Mouse (Mus musculus) heart, embryonic 12.5 days (tissue): ENCODE measurements around the gene Dhx40. TPM values are rescaled to one million over a fixed set of nuclear protein-coding genes. Genes with fewer than 3 reads are reported as not detected.
A peak's percentile ranks its signal among the peaks of the same experiment; 100 is the strongest.
"Not testable (repeated sequence)": the region's sequence is repeated elsewhere in the genome, so short reads cannot be mapped to it uniquely, and the experiment has no call there.

Experiments
- ATAC-seq: fragments of 200-750 bp; cut with Nextera tagmentation; 2 replicates; pipeline ENCODE4 v1.8.0; 2017; ENCODE audit warnings: moderate TSS enrichment, moderate library complexity; ENCODE audit not compliant: insufficient number of reproducible peaks, low FRiP score
- H3K27ac ChIP-seq: fragments of 300-500 bp; sonication (generic); 2 replicates; pipeline ENCODE4 v1.5.1; 2016; ENCODE audit warnings: mild to moderate bottlenecking, moderate library complexity; ENCODE audit not compliant: poor library complexity, severe bottlenecking
- H3K27me3 ChIP-seq: fragments of 300-500 bp; sonication (generic); replicated peaks from 2 replicates; pipeline ENCODE4 v1.6.1; 2016; ENCODE audit warnings: mild to moderate bottlenecking, moderate library complexity
- H3K36me3 ChIP-seq: fragments of 300-500 bp; sonication (generic); 2 replicates; pipeline ENCODE4 v1.6.1; 2016; ENCODE audit warnings: mild to moderate bottlenecking, moderate library complexity
- H3K4me1 ChIP-seq: fragments of 300-500 bp; sonication (generic); replicated peaks from 2 replicates; pipeline ENCODE4 v1.6.1; 2016; ENCODE audit warnings: mild to moderate bottlenecking
- H3K4me2 ChIP-seq: fragments of 300-500 bp; sonication (generic); 2 replicates; pipeline ENCODE4 v1.6.1; 2016; ENCODE audit warnings: mild to moderate bottlenecking, moderate library complexity
- H3K4me3 ChIP-seq: fragments of 300-500 bp; sonication (generic); 2 replicates; pipeline ENCODE4 v1.5.1; 2016; ENCODE audit warnings: mild to moderate bottlenecking
- H3K9ac ChIP-seq: fragments of 300-500 bp; sonication (generic); 2 replicates; pipeline ENCODE4 v1.6.1; 2016; ENCODE audit warnings: mild to moderate bottlenecking, moderate library complexity
- H3K9me3 ChIP-seq: fragments of 300-500 bp; sonication (generic); replicated peaks from 2 replicates; pipeline ENCODE4 v1.6.1; 2016; ENCODE audit warnings: mild to moderate bottlenecking, moderate library complexity
- WGBS: fragments of 180-500 bp; shearing (Covaris S2); methylation state at CpG from one replicate; pipeline ENCODE4 v1.1.7; 2016; 5-methylcytosine and 5-hydroxymethylcytosine counted together
- polyA plus RNA-seq: library from polyadenylated mRNA; unstranded; fragments of >200 nt; fragmentation: Nextera tagmentation; extraction: Ambion mirVana; gene quantifications from 2 replicates; pipeline ENCODE4 v1.2.1, GENCODE M21; 2016

Gene Dhx40
- polyA plus RNA-seq, 1 experiment from 2014 or later, result 16.5 TPM

DNA sequence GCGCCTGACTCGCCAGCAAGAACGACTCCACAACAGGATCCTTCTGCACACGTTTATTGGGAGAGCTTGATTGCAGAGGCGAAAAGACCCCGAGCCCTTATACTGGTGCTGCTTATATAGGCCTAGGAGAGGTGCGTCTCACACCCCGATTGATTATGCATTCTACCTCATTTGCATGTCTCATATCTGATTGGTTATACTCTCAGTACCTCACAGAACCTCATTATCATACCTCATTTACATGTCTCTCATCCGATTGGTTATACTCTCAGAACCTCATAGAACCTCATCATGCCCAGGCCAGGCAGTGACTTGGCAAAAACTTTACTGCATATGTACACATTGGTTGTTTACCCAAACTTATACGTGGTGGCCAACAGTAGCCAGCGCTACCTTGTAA, 44.4 kb downstream of the Dhx40 start:
- H3K36me3 ChIP-seq, H3K27ac ChIP-seq, H3K27me3 ChIP-seq, ATAC-seq, H3K4me2 ChIP-seq, H3K9me3 ChIP-seq, H3K9ac ChIP-seq, H3K4me3 ChIP-seq, H3K4me1 ChIP-seq: not testable (repeated sequence)
- WGBS, result 93% methylated on average over 11 of the region's 11 CpGs

DNA sequence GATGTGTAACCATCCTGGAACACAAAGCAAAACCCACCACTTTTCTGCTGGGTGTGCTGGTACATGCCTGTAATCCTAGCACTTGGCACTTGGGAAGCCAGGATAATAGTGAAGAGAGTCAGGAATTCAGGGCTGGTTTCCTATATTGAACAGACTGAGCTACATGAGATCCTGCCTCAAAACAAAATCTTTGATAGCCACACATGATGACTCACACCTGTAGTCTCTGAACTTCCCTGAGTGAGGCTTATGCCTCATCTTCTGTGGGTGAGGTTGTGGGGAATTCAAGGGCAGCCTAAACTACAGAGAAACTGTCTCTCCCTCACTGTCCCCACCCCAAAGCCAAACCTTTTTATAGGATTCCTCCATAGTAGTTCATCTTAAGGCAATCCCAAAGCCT, 47.2 kb downstream of the Dhx40 start:
- no peak overlapping the region for H3K27ac ChIP-seq
- H3K9ac ChIP-seq, result no peak overlapping the region
- no peak overlapping the region for H3K4me2 ChIP-seq
- no peaks in the 10 kb centered on the region; the same call in 1 of the 2 replicates for H3K9me3 ChIP-seq
- H3K36me3 ChIP-seq, result no peaks in the 10 kb centered on the region
- no peak for ATAC-seq
- H3K4me3 ChIP-seq, result no peak overlapping the region
- H3K4me1 ChIP-seq, result peaks cover 5% of the 10 kb centered on the region
- H3K27me3 ChIP-seq, result no peaks in the 10 kb centered on the region

DNA sequence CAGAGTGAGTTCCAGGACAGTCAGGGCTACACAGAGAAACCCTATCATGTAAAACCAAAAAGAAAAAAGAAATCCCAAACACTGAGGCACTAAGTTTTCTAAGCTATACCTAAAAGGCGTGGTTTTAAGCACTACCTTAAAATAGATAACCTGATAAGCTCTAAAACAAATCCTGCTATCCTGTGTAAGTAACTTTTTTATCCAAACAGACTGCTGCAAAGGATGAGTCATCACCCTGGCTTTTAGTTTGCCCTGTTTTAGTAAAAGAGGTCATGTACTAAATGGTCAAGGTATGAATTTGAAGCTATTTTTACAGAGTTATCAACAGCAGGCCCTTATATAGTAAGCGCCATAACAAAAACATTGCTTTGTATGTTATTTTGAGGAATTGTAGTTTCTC, 47.7 kb downstream of the Dhx40 start:
- Histone ChIP-seq H3K36me3 (no peaks in the 10 kb centered on the region), H3K9me3 (no peaks in the 10 kb centered on the region; the same call in 1 of the 2 replicates), H3K27me3 (no peaks in the 10 kb centered on the region), H3K4me1 (peaks cover 6% of the 10 kb centered on the region), H3K4me2 (no peak overlapping the region), H3K9ac (no peak overlapping the region), H3K27ac (no peak overlapping the region), H3K4me3 (no peak overlapping the region)
- no peak for ATAC-seq
- WGBS, result 84% methylated on average over 2 of the region's 2 CpGs

DNA sequence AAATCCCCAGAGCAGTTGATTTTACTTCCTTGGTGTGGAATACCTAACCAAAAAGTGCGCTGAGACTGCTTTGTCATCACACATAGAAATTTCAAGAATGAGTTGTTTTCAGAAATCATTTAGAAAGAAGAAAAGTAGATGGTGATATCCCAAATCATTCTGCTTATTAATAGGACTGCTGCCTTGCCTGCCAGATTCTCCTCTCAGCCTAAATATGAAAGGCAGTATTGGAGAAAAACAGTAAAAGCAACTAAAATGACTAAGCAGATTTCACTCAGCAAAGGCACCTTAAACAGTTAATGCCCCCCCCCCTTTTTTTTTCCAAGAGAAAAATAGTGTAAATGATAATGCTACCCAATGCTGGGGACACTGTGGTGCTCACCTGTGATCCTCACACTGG, 48.3 kb downstream of the Dhx40 start:
- H3K36me3 ChIP-seq, result no peaks in the 10 kb centered on the region
- no peaks in the 10 kb centered on the region for H3K27me3 ChIP-seq
- no peak for ATAC-seq
- H3K4me2 ChIP-seq, result no peak overlapping the region
- H3K9me3 ChIP-seq, result no peaks in the 10 kb centered on the region; the same call in 1 of the 2 replicates
- no peak overlapping the region for H3K4me3 ChIP-seq
- peak overlapping the region; percentile 38; the same call in 1 of the 2 replicates for H3K27ac ChIP-seq
- 86% methylated on average over 1 of the region's 1 CpGs for WGBS
- H3K9ac ChIP-seq, result no peak overlapping the region
- peaks cover 9% of the 10 kb centered on the region for H3K4me1 ChIP-seq

DNA sequence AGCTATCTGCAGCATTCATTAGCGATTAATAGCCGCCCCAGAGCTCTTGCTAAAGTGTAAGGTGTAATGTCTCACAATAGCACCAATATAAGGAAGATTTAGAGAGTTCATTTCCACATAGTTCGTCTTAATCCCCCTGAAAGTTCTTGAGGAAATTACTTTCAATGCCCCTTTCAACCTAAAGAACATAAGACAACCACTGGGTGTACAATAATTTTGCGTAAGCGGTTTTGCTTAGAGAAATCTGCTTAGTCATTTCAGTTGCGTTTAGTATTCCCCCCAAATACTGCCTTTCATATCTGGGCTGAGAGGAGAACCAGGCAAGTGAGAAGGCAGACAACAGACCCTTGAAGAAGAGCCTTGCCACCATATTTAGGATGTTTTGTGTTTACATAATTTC, 49.0 kb downstream of the Dhx40 start:
- no peak for ATAC-seq
- no peaks in the 10 kb centered on the region; the same call in 1 of the 2 replicates for H3K9me3 ChIP-seq
- H3K36me3 ChIP-seq, result 0 out of 2 replicates have a peak, but pooled peaks cover under 1% of the 10 kb centered on the region
- H3K4me1 ChIP-seq, result peaks cover 16% of the 10 kb centered on the region
- H3K27me3 ChIP-seq, result no peaks in the 10 kb centered on the region
- H3K4me2 ChIP-seq, result peak overlapping the region; percentile 79
- 35% methylated on average over 6 of the region's 6 CpGs for WGBS
- peak overlapping the region; percentile 100 for H3K27ac ChIP-seq
- peak overlapping the region; percentile 79 for H3K9ac ChIP-seq
- peak overlapping the region; percentile 98 for H3K4me3 ChIP-seq

DNA sequence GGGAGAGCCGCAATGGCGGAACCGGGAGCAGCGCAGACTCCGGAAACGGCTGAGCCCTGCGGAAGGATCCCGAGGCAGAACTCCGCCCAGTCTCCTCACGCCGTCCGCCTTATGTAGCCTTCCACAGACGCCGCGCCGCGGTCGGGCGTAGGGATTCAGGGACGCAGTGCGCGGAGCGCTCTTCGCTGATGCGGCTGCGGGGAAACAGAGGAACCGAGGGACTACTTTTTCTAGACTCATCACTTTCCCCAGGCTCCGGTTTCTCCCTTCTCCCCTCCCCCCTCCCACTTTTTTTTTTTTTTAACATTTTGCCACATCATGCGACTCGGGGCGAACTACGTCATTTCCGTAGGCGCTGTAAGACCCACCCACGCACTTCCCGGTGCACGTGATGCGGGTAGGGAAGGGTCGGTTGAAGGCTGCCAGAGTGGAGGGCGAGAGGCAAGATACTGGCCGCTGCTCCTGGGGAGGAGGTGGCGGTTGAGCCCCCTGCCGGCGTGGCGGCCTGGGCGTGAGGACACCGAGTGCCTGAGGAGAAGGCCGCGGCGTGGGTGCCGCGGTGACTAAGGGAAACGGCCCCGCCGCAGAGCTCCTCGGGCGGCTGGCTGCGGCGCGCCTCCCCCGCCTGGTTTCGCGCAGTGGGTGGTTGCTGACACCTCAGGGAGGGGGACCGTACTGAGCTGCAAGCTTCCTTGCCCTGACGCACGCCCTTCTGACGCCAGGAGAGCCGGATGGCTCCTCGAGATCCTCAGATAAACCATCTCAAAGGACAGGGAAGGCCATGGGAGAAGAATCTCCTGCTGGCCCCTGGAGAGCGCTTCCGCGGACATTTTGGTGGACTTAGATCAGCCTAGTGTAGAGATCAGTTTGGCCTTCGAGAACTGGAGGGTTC, 49.8 kb downstream of the Dhx40 start, which contains the start of gene Cltc:
Gene Cltc, minus strand, starts transcription at position 86 of the 892 bp plus-strand sequence.
- WGBS, result under 1% methylated on average over 73 of the region's 73 CpGs
- ATAC-seq, result peak; percentile 92
- no peaks in the 10 kb centered on the region for H3K9me3 ChIP-seq

DNA sequence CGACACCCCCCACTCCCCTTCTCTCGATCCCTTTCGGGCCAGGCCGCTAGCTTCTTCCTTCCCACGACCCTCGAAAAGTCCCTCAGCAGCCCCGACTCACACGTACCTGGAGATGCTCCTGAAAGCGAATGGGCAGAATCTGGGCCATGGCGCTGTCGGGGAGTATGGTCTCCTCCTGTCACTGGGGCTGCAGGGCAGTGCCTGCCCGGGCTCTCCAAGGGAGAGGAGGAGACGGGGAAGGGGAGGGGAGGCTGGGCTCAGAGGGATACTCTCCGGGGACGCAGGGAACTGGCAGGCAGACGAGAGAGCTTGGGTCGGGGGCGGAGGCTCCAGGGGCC, 50.4 kb downstream of the Dhx40 start:
- Histone ChIP-seq H3K4me1 (peaks cover 24% of the 10 kb centered on the region), H3K36me3 (peaks cover 5% of the 10 kb centered on the region), H3K9me3 (no peaks in the 10 kb centered on the region), H3K27ac (peak overlapping the region; percentile 100), H3K4me3 (peak overlapping the region; percentile 98), H3K4me2 (peak overlapping the region; percentile 76), H3K9ac (peak overlapping the region; percentile 100), H3K27me3 (no peaks in the 10 kb centered on the region)
- WGBS, result 0% methylated on average over 18 of the region's 18 CpGs
- peak; percentile 55; the same call in 1 of the 2 replicates for ATAC-seq

More for the DNA sequence above, 49.8 kb downstream of the Dhx40 start, which contains the start of gene Cltc:
- Histone ChIP-seq H3K27ac (peak within 1 kb of the TSS; percentile 100), H3K4me3 (peak within 1 kb of the TSS; percentile 98), H3K4me1 (peaks cover 20% of the 10 kb centered on the region), H3K9ac (peak within 1 kb of the TSS; percentile 100), H3K36me3 (peaks cover 5% of the 10 kb centered on the region), H3K27me3 (no peaks in the 10 kb centered on the region), H3K4me2 (peak within 1 kb of the TSS; percentile 79)

DNA sequence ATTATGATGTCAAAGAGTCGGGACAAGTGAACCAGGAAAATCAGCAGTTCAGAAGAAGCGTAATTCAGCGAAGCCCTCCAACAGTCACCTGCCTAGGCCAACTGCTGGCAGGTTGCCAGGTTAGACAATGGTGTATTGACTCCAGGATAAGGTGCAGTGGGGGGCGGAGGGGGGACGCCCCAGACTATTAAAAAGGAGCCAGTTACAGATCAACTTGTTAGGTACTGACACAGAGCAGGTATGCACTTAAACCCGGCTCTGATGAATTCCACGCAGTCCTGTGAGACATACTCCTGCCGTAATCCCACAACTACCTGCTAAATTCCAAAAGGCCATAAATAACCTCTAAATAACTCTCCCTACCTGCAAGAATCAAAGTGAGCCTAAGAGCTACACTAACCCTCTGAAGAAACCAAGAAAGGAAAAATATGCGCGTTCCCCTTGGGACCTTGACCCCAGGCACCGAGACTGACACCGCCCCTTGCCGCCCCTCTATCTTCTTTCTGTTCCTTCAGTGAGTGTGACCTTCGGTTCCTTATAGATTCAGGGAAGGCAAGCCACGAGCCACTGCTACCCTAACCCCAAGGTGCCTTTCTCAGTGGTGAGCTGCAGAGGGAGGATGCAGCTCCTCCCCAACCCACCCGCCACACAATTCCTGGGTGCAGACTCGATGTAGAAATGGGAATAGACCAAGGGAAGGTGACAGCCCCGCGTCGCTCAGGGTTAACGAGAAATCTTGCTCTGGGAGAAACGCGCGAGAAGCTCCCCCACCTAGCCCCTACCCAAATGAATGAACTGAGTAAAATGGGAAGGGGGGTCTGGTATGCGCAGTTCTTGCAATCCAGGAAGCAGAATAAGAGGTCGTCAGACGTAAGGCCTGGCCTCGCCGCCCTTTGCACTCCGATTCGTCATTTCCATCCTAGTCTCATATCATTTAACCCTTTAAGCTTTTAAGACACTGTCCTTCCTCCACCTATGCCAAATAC, 51.1 kb downstream of the Dhx40 start:
- H3K9ac ChIP-seq, result peak overlapping the region; percentile 100
- H3K4me1 ChIP-seq, result peaks cover 26% of the 10 kb centered on the region
- under 1% methylated on average over 31 of the region's 31 CpGs for WGBS
- H3K27me3 ChIP-seq, result no peaks in the 10 kb centered on the region
- peak overlapping the region; percentile 100 for H3K27ac ChIP-seq
- H3K9me3 ChIP-seq, result no peaks in the 10 kb centered on the region
- H3K4me2 ChIP-seq, result peak overlapping the region; percentile 76
- no peak for ATAC-seq
- peaks cover 5% of the 10 kb centered on the region for H3K36me3 ChIP-seq
- peak overlapping the region; percentile 98 for H3K4me3 ChIP-seq

DNA sequence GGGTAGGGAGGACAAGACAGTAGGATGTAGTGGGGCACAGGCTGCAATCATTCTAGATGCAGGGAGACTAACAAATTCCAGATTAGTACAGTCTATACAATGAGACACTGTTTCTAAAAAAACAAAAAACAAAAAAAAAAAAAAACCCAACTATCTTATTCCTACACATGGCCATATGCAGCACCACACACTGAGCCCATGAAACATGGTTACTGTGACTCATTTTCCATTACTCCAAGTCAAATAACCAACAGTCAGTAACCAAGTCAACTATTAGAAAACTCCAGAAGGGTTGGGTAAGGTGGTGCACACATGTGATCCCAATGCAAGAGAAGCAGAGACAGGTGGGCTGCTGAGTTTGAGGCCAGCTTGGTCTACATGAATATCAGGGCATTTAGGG, 55.1 kb downstream of the Dhx40 start:
- Histone ChIP-seq H3K9ac (no peak overlapping the region), H3K27ac (no peak overlapping the region), H3K4me3 (no peak overlapping the region), H3K4me1 (peaks cover 31% of the 10 kb centered on the region), H3K4me2 (no peak overlapping the region), H3K27me3 (no peaks in the 10 kb centered on the region), H3K9me3 (no peaks in the 10 kb centered on the region), H3K36me3 (peaks cover 10% of the 10 kb centered on the region)
- no peak for ATAC-seq

DNA sequence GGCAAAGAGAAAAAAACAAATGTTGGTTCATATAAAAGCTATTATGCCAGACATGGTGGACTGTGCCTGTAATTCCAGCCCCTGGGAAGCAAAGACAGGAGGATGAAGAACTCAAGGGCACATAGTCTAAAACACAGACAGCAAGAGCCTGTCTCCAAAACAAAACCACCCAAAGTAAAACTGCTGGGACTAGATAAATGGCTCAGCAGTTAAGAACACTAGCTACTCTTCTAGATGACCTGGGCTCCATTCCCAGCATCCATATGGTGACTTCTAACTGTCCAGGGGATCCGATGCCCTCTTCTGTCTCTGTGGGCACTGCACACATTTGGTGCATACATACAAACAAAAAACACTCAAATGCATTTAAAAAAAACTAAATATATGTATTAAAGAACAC, 56.5 kb downstream of the Dhx40 start:
- no peak for ATAC-seq
- Histone ChIP-seq H3K9me3 (no peaks in the 10 kb centered on the region), H3K36me3 (peaks cover 10% of the 10 kb centered on the region), H3K9ac (no peak overlapping the region), H3K27me3 (no peaks in the 10 kb centered on the region), H3K4me1 (peaks cover 40% of the 10 kb centered on the region), H3K4me3 (no peak overlapping the region), H3K4me2 (no peak overlapping the region), H3K27ac (0 out of 2 replicates have a peak overlapping the region, but pooled peaks have one; percentile 27)
- 95% methylated on average over 1 of the region's 1 CpGs for WGBS
